Mouse (Mus musculus) gastrocnemius, adult 18-20 months (tissue): ENCODE measurements at regions not wholly inside any gene's neighbourhood (a gene's known extent, or its start where the extent isn't known, plus 50 kb on each side); places are given as distances from the start of the nearest gene placed in this dataset.

Experiments
- DNase-seq: peaks from one replicate; pipeline ENCODE4 v3.0.0; 2021; ENCODE audit warnings: low spot score

- DNase-seq, result no peak
These were observed 1617.2 kb upstream of the Gulo start for GRCm38 (mm10) chr14:67626181-67626580.

DNA sequence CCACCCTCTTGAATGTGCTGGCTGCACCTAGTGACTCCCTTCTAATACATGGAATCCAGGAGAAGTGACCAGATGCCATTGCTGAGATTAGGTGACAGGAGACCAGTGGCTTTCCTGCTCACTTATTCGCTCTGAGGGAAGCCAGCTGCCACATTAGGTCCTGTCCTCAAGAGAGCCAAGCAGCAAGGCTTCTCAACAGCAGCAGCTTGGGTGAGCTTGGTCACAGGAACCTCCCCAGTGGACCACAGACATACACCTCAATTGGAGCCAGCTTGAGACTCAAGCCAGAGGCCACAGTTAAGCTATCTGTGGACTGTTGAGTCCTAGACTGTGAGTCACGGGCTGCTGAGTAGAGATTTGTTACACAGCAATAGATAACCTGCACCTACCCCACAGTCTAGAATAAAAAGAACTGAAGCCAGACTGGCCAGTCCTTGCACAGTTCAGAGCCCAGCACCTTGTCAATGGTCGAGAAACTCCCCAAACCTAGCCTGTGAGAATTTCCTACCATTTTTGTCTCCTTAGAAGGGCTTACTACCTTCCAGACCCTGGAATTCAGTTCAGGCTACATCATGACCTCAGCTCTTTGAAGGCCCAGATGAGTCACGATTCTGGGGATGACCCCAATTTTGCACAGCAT, 1615.0 kb upstream of the Gulo start:
- DNase-seq, result no peak

GRCm38 (mm10) chr14:67622911-67623310, 1613.9 kb upstream of the Gulo start:
- no peak for DNase-seq

GRCm38 (mm10) chr14:67621486-67621885, 1612.5 kb upstream of the Gulo start:
- DNase-seq, result no peak

GRCm38 (mm10) chr14:67620854-67621476, 1612.0 kb upstream of the Gulo start:
- DNase-seq, result peak; percentile 53

DNA sequence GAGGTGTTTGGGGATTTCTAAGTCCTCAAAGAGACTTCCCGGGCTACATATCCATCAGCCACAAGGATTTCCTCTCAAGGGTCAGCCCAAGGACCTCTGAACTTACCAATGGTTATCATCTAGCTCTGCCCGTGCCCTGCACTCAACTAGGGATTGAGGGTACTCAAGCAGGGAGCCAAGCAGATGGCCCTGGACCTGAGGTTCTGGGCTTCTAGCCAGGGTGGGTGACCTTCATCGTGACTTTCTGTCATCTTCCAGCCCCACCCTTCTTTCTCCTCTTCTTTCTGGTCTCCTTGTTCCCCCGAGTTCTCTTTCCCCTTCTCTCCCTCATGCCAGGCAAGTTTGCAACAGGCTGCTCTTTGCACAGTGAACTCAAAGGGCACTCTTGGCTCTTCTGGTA, 1610.6 kb upstream of the Gulo start:
- no peak for DNase-seq

GRCm38 (mm10) chr14:67614369-67614768, 1605.4 kb upstream of the Gulo start:
- no peak for DNase-seq

GRCm38 (mm10) chr14:67613691-67614090, 1604.7 kb upstream of the Gulo start:
- DNase-seq, result no peak

DNA sequence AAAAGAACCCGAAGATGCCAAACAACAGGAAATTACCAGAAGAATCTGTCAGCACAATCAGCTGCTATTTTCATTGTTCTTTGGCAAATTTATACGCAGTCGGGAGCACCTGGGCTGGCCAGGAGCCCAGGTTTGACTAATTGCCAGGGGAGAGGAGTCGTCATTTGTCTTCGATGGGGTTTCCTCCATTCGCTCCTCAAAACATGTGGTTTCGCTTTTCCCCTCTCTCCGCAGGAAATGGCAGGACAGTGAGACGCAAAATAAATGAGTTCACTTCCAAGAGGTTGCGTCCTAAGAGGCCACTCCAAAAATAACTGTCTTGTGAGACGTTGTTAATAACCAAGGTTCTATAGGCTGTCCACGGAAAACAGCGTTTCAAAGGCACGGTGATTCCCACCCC, 1604.2 kb upstream of the Gulo start:
- peak; percentile 23 for DNase-seq

- DNase-seq, result no peak
These were observed 1603.5 kb upstream of the Gulo start for GRCm38 (mm10) chr14:67612471-67612870.

GRCm38 (mm10) chr14:67608262-67608661, 1599.3 kb upstream of the Gulo start:
- no peak for DNase-seq

DNA sequence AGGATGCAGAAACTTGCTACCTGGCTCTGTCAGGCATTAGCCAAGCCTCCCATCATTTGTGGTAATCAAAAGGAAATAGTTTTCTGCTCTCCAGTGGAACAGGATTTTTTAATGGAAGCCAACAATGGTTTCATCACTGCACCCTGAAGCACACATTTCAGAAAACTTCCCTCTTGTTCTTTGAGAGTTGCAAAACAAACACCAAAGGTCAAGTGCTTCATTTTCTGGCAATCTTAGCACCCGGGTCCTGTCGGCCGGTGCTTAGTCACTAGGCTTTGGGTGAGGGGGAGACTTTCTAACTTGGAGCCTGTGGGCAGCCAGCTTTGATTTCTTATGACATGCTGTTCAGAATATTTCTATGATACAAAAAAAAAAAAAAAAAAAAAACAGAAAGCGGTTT, 1594.0 kb upstream of the Gulo start:
- DNase-seq, result peak; percentile 11

DNA sequence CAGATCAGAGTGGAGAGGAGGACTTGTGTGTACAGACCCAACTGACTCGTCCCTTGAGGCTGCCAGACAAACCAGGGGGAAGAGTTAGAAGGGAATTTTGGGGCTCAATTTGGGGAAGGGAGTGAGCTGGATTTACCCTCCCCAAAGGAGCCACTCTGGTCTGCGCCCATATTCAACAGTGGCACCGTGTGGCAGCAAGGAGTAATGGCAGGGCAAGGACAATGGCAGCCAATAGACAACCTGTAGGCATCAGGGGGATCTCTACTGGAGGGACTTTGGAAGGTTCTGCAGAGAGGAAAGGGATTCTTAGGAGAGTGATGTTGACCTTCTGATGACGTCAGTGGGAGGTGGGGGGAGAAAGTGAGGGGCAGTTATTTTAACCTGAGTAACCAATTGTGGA, 1590.7 kb upstream of the Gulo start:
- peak; percentile 14 for DNase-seq

GRCm38 (mm10) chr14:67588627-67589026, 1579.6 kb upstream of the Gulo start:
- DNase-seq, result no peak

DNA sequence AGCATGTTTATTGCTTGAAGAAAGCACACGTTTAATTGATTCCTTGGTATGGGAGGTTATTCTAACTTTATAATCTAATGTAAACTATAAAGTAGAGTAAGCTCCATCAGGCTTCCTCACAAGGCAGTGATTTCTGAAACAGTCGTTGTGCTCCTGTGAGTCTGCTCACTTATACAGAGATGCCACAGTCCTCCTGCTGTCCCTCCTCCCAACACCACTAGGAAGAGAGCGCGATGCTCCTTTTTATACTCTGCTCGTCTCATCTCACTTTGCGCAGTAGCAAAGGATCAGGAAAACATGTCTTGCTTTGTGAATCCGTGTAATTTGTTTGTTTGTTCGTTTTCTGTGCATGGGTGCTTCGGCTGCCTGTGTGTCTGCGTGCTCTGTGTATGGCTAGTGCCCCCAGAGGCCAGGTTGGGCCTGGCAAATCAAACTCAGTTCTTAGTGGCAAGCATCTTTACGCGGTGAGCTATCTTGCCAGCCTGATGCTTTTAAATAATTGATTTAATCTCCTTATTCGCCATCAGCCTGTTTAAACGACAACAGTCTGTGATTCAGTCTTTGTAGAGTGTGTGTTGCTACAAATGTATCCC, 1575.5 kb upstream of the Gulo start:
- no peak for DNase-seq

DNA sequence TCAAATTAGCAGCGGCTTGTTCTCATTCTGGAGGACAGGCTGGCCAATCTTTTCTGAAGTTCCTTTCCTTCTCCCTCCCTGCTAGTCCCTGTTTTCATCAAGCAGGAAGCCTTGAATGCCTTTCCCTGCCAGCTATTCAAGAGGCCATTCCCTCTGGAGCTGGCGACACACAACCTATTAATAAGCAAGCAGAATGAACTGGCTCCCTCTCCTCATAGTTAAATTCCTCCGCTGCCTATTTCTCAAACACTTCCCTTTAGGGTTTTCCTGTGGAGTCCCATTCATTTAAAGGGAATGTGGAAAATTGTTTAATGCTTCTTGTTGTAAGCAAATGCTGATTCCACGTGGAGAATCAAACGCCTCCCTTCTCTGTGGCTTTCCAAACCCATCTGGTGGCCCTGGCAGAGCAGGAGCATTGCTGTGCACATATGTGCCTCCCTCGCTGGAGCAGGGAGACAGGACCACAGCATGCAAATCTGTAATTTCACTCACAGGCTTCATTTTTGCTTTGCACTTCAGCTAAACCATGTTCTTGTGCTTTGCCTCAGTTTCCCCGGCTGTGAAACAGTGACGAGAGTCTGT, 1573.3 kb upstream of the Gulo start:
- DNase-seq, result no peak

DNA sequence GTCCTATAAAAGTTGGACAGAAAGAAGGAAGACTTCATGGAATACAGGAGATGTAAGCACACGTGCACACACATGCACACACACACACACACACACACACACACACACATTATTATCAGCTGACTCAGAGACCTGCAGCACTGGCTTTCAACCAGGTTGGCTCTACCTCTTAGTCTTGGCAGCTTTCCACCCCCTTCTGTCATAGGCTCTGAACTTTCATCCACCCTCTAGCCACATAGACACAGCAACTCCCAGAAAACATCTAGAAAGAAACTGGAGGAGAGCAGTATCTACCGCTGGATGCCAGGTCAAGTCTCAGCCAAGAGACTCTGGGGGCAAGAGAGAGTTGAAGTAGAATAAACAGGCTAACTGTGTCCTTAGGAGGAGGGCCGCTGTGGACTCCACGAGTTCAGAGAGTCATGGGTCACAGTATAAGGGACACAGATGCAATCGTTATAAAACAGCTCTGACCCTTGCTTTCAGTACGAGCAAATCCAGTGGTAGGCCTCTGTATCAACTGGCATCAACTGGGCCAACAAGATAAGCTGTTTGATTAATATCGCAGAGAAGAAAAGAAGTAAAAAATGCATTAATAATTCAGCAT, 1565.4 kb upstream of the Gulo start:
- DNase-seq, result peak; percentile 2

DNA sequence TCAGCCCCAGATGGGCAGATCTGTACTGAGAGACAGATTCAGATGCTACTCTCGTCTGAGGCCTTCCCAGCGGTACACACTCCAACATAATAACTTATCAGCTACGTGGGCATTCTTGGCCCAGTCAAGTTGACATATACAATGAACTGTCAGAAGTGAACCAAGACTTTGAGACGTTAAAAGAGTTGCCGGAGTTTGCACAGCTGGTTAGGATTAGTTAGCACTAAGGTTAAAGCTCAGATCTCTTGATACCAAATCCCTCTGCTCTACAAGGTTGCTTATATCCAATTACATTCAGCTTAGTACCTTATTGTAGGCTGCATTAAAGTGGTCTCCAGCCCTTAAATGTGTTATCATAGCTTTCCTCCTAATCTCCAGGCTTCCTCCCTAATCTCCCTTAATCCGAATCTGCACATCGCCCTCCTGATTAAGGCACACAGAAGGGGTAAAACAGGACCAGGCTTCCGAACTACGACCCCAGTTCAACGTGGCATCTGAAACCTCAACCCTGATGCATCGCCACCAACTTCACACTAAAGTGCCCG, 1564.5 kb upstream of the Gulo start:
- no peak for DNase-seq

DNA sequence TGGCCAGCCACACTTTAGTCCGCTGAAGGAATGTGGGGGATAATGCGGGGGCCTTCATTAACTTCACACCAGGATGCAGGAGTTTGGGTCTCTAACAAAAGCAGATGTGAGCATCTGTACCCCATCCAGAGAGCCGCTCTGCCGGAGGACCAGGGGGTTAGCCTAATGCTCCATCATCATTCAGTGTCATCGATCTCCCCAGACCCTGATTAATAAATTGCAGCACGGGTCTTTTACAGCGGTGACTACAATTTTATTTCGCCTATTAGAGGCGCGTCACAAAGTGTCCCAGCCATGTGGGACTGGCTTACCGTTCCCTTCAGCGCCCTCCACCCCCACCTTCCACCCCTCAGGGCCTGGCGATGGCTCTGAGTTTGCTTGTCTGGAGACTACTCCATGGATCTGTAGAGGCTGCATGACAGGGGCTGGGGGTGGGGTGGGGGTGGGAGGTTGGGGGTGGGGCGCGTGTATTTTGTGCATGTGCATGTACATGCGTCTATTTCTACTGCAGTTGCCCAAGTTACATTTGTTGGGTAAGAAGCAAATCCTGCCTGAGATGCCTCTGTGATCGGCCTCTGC, 1560.8 kb upstream of the Gulo start:
- DNase-seq, result no peak

DNA sequence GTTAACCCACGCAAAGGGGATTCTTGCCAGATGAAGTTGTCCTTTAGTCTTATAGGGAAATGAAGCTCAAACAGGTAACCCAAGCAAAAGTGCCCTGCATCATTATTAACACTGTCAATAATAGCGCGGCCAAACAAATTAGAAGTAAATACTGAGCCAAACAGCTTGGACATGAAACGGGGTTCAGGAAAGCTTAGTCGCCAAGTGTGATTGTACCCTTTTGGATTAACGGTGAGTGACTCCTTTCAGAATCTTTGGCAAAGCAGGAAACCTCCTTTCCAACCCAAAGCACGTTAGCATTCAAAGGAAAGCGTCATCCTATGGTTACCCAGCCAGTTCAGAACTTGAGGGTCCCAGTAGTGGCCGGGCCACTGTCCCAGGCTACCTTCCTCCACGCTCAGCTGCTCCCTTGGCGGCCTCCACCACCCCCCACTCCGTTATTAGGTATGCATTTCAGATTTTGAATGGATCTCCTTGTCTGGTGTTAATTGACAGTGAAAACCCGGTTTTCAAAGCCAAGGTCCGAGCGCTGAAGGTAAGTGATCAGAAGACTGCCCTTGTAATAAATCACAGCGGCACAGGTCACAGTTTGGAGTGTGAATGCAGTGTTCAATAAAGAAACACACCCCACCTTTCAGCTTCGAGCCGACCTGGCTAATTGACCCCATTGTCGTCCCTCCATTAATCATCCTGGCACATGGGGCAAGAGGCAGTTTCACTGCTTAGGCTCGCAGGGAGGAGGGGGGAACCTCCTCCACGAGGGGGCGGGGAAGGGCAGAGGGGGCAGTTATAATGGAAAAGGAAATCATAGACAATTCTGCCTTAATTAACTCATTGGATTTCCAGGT, 1560.1 kb upstream of the Gulo start:
- DNase-seq, result no peak

DNA sequence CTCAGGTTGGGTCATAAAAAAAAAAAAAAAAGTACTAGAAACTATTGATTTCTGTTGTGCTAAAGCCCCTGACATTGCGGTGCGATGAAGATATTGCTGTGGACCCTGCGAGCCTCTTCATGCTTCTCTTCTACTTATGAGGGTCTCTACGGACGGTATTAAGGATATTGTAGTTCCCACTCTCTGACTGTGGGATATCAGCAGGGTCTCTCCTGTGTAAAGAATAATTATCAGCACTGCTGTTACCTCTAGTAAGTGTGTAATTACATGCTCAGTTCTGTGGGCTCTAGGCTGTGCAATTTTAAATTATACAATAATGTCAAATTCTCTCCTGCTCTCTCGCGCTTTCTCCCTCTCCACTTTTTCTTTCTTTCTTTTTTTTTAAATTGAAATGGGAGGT, 1545.9 kb upstream of the Gulo start:
- DNase-seq, result no peak
